Mouse (Mus musculus) mesoderm, embryonic 11.5 days (tissue): Measurements from ENCODE around the gene B430306N03Rik.
"Not testable (repeated sequence)": the region's sequence is repeated elsewhere in the genome, so short reads cannot be mapped to it uniquely, and the experiment has no call there.

ENCODE experiments used
- DNase-seq: peaks from one replicate; pipeline ENCODE4 v3.0.0-alpha.2; 2012; ENCODE audit warnings: low read depth, low spot score

The B430306N03Rik gene

DNA sequence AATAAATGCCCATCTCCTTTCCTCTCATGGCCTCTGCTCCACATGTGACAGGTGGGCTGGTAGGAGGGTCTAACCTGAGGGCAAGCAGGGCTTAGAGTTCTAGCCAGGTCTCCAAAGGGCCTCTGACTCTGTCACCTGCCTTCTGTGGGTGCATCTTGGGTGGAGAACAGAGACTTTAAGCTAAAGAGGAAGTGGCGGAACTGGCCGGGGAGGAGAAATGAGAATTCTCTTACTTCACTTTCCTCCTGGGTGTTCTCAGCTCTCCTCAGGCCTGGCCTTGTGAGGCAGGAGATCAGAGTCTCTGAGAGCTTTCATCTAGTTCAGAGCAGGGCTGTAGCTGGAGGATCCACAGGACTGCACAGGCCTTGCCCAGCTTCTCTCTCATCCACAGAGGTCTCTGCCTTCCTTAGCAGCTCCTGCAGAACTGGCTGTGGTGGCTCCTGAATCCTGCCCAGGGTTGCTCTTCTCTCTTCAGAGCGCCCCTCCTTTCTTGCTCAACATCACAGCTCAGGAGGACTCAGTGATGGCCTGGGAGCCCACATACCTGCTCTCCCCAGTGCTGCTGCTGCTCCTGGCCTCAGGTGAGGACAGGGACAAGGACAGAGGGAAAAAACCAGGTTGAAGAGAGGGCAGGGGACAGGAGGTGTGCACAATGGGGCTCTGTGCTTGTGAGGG is at the start of gene B430306N03Rik:
Gene B430306N03Rik, plus strand, starts transcription at position 237 of the 675 bp plus-strand sequence.
- not testable (repeated sequence) for DNase-seq

DNA sequence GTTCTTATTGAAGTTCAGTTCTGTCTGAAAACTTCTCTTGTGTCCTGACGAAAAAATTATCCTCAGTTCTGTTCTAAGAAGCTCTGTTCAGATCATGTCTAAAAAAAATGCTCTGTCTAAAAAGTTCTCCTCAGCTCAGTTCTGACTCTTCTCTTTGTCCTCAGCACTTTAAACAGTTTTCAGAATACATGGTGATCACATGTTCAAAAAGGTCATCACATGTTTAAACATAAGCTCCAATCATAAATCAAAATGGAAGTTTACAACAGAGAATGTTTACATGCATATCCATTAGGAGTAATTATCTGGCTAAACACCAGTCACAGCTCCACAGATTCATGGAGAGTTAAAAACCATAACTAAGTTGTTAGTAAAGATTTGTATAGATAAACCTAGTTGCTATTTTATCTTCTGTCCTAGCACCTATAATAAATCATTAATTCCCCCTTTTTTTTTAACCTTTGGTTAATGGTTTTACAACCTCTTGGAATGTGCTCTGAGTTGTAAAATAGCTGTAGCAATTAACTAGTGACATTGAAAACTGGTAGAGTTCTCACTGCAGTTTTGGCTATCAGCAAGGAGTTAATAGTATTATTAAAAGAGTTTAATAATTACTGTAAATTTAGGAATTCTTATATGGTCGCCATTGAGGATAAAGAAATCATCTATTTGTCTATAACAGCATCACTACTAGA is 49.2 kb upstream of the B430306N03Rik start:
- DNase-seq: no peak

DNA sequence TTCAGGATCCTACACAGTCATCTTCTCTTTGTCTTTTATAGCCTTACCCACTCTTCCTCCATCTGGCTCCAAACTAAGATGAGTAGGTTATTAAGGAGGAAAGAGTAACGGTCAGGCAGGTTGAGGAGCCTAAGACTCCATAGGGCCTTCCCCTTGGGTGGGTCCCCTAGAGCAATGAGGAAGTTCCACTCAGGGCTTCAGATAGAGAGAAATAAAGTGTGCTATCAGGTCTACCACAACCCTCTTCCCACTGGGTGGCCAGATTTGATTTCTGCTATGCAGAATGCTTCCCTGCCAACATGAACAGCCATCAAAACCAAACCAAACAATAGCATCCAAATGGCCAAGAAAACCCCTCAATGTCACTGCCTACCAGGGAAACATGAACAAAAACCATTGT is 48.4 kb upstream of the B430306N03Rik start:
- DNase-seq: no peak

DNA sequence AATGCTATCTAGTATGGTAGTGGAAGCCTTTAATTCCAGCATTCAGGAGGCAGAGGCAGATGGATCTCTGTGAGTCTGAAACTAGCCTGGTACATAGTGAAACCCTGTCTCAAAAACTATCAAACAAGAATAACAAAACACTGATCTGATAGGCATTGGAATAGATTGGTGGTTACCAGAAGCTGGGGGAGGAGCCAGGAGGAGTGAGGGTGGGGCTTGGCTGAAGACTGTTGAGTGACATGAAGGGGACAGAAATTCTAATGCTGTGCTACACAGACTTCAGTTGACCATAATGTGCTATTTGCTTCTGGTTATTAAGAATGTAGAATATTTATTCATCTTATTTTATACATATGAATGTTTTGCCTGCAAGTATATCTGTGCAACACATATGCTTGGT is 47.7 kb upstream of the B430306N03Rik start:
- no peak for DNase-seq

DNA sequence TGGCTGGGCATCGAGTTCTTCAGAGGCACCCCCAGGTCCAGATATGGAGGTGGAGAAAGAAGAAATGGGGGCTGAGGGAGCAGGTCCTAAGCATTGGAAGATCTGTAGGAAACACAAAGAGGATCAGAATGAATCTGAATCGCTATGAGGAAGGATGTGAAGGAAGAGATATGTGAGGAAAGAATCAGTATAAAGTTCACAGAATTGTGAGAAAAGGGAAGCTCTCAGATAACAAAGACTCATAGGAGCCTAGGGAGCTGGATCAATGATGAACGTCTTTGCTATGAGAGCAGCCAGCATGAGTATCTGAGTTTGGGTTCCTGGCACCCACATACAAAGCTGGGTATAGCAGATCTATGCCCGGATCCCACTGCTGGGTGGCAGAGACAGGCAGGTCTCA is 46.1 kb upstream of the B430306N03Rik start:
- no peak for DNase-seq

DNA sequence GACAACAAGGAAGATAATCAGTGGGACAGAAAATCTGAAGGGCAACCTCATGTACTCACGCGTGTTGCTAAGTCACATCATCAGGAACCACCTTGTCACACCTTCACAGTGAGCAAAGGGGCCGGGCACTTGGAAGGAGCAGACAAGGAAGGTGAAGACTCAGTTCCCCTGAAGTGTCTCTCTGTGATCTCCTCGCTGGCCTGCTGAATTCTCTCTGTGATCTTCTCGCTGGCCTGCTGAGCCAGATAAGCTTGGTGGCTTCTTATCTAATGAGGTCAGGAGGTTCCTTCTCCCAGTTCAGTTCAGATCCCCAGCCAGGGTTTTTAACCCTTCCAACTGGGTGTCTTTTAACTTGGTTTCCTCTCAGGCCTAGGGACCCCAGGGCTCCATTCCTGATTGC is 43.8 kb upstream of the B430306N03Rik start:
- no peak for DNase-seq

DNA sequence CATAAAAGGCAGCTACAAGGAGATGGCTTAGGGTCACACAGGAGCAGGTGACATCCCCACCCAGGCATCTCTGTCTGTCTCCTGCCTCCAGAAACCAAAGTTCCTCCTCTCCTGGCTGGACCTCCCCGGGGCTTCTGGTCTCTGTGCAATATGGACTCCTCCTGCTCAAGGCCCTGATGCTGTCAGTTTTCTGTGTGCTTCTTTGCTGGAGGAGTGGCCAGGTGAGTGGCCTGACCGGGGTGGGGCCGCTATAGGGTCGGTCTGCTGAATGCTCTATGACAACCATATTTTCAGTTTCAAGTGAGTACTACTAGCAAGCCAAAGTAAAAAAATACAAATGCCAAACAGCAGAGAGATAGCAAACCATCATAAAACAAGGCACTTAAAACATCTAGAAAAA is 43.3 kb upstream of the B430306N03Rik start:
- no peak for DNase-seq

DNA sequence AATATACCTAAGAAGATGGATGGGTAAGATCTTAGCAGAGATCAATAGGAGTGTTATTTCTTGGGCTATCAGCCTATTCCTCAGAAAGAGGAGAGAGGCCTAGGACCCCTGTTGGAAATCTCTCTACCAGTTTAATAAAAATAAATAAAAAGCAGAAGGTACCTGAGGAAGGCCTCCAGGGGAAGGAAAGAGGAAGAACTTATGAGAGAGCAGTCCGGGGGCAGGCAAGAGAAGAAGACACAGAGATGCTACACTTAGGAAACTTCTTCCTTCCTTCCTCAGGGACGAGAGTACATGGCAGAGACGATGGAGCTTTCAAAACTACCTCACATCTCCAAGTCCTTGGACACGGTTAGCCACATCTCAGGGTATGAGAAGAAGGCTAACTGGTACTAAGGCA is 41.8 kb upstream of the B430306N03Rik start:
- DNase-seq: no peak

DNA sequence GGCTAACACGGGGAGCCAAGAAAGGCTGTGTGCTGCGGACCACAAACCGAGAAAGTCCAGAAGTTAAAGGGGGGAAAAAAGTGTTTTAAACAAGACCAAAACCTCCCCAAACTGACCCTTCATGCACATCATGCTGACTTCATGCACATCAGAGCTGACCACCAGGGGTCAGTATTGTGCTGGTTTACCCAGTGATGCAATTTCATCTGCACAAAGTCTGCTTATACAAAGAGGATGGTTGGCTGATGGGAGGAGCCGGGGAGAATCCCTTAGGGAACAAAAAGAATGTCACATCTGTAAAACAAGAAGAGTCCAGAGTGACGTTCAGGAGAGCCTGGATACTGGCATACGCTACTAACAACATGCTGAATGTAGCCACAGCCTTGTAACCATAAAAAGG is 41.1 kb upstream of the B430306N03Rik start:
- peak; percentile 89 for DNase-seq

DNA sequence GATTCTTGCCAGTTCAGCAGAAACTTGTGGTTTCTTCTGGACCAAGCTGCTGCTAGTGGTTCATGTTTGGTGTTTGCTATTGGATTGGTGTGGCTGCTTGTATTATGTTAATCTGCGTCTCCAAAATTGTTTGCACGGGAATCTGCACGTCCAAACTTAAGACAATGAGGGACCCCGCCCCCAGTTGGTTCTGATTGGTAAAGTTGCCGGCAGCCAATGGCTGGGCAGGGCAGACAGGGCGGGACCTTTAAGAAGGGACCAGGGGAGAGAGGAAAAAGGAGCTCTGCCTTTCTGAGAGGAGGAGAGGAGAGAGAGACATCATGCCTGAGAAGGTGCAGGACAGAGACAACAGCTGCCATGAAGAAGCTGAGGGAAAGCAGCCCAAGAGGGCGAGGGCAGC is 40.2 kb upstream of the B430306N03Rik start:
- no peak for DNase-seq

DNA sequence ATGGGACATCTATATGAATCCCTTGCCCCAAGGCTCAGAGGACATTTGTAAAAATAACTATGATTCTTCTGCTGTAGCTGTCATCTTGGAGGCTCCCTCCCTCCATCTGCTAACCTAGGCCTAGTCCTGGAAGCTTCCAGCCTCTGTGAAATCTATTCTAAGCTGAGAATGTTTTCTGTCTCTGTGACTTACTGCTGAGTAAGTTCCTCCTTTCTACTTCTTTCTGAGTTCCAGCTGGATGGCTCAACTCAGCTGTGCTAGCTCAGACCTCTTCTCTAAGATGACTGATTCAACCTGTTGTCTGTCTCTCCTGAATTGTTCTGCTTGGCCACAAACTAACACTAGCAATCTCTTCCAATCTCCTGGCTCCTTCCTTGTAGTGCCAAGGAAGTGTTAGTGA is 37.6 kb upstream of the B430306N03Rik start:
- DNase-seq: no peak

DNA sequence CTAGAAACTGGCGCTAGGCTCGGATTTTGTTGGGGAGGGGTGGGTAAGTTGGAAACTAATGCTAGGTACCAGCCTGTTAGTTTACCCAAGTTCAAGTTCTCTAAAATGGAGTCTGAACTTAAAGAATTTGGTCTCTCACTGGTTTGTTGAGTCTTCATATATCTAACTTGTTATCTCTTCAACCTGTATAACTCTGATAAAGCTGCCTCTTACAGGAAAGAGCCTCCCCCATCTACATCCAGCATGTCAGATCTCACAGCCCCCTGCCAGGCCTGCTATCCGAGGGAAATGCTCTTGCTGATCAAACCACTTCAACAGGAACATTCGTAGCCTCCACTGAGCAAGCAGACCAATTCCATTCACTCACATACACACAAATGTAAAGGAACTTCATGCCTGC is 36.9 kb upstream of the B430306N03Rik start:
- DNase-seq: no peak

DNA sequence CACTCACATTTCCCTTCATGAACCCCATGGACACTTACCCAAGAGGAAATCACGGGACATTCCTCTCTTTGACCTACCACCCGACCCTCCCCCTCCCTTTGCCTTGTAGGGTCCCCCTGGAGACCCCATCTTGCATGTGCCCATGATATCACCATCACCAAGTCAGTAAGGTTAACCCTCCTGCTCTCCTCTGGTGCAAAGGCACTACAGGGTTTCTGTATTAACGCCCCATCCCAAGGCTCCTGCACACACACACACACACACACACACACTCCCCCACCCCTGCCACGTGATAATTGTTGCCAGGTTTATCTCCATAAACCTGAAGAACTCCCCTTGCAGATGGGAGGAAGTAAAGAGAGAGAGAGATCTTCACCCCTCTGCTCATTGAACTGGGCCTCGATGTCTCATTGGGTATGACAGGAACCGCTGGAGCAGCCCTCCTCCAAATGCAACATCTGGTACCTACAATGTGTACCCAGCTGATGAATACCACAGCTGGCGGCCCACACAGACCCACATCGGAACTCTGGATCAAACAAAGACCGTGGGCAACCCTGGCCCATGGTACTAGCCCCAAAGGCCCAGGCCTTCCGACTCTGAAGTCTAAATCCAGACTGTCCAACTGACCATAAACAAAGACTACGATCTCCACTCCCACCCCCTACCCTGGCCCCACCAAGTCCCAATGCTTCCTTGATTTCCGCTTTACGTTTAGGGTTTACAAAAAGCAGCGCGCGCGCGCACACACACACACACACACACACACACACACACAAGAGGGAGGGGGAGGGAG is 34.8 kb upstream of the B430306N03Rik start:
- DNase-seq: no peak

DNA sequence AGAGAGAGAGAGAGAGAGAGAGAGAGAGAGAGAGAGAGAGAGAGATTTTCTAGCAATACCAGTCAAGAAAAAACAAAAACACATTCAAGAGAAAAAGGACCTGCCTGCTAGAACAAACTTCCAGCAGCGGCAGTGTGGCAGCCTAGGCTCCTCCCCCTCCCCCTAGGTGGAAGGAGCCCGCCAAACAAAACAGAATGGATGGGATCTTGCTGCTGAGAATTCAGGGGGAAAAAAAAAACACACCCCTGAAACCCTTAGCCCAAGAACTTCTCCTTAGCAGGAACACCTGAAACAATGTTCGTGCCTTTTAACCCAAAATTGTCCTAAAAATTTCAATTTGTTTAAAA is 34.2 kb upstream of the B430306N03Rik start:
- DNase-seq: peak; percentile 17

DNA sequence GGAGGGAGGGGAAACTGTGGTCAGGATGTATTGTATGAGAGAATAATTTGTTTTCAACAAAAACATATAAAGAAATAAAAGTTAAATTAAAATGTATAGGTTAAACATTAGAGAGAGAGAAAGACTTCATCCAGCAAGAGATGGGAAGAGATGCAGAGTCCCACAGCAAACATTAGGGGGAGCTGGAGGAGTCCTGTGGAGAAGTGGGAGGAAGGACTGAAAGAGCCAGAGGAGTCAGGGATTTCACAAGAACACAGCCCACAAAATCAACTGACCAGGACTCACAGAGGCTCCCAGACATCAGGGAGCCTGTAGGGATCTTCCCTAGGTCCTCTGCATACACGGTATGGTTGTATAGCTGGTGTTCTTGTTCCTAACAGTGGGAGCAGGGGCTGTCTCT is 29.2 kb upstream of the B430306N03Rik start:
- no peak for DNase-seq

DNA sequence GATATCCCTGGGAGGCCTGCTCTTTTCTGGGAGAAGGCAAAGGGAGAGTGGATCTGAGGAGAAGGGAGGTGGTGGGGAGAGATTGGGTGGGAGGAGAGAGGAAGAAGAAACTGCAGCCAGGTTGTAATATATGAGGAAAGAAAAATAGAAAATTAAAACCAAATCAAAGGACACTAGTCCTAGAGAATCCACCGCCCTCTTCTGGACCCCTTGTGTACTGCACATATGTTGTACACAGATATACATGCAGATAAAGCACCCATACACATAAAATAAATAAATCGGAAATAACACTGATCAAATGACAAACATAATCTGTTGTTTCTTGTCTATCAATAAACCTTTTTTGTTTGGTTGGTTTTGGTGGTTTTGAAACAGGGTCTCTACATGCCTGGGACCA is 28.7 kb upstream of the B430306N03Rik start:
- no peak for DNase-seq

DNA sequence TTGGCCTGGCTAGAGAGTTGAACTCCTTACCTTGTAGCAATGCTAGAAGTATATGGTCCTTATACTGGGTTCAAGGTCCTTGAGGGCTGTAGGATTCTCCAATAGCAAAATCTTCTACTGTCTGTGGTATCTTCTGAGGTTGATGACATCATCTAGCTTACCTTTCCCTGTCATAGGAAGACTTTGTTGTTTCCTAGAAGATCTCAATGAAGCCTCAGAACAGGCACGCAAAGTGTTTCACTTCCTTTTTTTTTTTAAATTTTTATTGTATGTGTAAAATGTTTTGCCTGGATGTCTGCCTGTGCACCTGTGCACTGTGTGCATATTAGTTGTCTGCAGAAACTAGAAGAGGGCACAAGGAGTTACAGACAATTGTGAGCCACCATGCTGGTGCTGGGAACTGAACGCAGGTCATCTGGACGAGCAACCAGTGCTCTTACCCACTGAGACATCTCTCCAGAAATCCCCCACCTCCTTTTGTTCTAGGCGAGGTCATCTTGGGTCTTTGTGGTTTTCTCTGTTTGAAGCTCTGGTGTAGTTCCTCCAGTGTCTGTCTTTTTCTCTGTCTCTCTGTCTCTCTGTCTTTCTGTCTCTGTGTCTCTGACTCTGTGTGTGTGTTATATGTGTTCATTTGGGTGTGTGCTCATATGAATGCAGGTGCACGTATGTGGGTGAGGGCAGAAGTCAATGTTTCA is 22.3 kb upstream of the B430306N03Rik start:
- DNase-seq: no peak

DNA sequence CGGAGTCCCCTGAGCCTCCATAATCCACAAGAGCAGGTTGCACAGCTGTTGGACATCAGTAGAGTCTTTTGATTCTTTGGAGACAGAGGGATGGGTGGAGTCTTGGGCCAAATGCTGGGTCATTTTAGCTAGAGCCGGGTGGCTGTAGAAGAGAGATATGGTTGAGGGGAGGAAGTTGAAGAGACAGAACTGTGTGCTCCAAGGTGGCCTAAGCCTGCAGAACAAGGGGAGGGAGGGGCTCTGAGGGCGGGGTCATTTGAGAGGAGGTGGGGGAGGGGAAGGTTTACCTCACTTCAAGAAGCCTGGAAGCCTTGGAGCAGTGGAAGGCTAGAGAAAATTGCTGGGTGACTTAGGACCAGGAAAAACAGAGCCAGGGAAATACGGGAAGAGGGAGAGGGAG is 16.7 kb upstream of the B430306N03Rik start, which contains the start of gene Treml2:
Gene Treml2, plus strand, starts transcription at position 296 of the 400 bp plus-strand sequence.
- peak; percentile 22 for DNase-seq

DNA sequence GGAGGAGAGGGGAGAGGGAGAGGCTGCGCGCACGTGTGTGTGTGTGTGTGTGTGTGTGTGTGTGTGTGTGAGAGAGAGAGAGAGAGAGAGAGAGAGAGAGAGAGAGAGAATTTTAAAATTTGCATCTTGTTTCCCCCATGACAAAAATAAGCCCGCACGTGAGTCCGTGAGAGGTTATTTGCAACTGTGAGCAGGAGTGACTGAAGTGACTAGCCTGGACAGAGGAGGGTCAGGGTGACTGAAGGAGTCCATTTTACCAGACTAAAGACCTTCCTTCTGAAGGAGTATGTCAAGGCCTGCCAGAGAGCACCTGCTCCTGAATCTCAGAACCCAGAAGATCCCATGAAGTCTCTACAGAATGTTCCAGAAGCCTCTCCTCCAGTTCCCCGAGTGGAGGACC is 16.2 kb upstream of the B430306N03Rik start:
- DNase-seq: no peak

DNA sequence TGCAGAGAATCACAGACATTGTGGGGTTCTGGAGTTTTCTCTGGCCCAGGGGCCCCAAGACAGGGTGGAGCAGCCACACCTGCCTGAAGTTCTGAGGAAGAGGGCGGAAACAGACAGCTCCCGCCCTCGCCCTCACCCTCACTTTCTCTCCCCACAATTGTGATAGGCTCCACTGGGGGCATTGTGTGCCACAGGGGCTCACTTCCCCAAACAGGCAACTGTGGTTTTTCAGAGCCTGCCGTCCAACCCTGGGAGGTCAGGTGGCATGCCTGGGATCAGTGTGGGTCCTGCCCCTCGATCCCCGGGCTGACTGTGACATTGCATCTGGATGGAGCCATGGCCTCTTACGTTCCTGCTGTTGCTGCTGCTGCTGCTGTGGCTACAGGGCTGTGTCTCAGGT is 15.7 kb upstream of the B430306N03Rik start:
- no peak for DNase-seq

DNA sequence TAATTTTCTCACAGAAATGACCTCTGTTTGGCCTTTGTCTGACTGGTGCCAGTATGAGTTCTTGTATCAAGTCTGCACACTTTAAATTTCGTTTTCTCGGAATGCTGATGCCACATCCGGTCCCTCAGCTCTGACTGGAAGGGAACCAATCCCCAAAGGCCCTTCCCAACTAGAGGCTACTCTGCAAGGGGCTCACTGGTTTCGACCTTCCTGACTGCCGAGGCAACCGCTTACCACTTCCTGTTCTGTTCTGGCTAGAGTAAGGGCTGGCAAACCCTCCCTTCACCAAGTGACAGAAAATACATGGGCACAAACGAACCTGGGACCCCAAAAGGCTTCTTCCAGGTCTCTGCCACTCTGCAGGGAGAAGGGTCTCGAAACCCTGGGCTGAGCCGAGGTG is 15.1 kb upstream of the B430306N03Rik start:
- DNase-seq: no peak

DNA sequence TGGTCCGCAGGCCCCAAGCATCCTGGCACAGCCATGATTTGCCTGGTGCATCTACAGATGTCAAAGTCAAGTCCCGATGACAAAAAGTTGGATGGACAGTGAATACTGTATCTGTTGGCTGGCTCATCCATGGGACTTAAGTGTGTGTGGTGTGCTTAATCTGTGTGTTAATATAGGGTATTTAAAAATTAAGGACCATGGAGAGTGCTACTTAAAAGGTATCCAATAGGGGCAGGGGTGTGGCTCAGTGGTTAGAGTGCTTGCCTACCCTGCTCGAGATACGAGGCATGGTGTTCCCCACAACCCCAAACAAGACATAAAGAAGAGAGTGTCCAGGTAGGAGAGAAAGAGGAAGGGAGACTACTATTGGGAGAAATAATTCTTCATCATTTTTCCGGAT is 14.1 kb upstream of the B430306N03Rik start:
- DNase-seq: no peak
